Mouse (Mus musculus) gastrocnemius, postnatal 10 days (tissue): ENCODE results near the gene Met. TPM values are rescaled to one million over a fixed set of nuclear protein-coding genes. Genes with fewer than 3 reads are reported as not detected.
A peak's percentile ranks its signal among the peaks of the same experiment; 100 is the strongest.

ENCODE experiments used
- DNase-seq: peaks from one replicate; pipeline ENCODE4 v3.0.0; 2021; ENCODE audit warnings: mixed read lengths
- total RNA-seq, 2 experiments: library from RNA; stranded (reverse); gene quantifications; 2 replicates each; pipeline ENCODE4 v1.2.3; 2021

Gene Met
- total RNA-seq, 2 experiments from 2014 or later: 8.8 to 12.9 TPM

DNA sequence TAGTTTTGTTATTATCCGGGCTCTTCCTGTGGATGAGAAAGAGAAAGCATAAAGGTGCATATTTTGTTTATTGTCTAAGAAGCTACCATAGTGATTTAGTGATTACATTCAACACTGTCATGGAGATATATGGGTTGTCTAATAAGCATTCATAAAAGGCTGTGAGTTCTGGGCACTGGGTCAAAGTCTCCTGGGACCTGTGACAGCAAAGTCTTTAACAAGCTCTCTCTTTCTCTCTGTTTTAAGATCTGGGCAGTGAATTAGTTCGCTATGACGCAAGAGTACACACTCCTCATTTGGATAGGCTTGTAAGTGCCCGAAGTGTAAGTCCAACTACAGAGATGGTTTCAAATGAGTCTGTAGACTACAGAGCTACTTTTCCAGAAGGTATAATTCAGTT lies 85.2 kb downstream of the Met start:
- no peak for DNase-seq

DNA sequence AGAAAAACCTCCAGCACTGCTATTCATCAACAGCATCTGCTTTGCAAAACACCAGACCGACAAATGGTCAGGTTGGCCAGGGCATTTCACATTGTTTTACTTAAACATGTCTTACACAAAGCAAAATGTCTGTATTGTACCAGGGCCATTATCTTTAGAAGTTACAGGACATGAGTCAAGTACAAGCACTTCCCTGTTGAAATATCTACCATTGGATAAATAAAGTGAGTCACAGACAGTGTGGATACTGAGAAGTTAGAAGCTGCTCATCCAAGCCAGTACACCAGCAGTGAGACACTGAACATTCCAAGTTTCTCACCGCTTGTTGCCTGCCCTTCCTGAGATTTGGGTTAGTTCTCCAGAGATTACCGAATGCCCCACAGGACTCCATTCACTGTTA lies 86.0 kb downstream of the Met start:
- no peak for DNase-seq

DNA sequence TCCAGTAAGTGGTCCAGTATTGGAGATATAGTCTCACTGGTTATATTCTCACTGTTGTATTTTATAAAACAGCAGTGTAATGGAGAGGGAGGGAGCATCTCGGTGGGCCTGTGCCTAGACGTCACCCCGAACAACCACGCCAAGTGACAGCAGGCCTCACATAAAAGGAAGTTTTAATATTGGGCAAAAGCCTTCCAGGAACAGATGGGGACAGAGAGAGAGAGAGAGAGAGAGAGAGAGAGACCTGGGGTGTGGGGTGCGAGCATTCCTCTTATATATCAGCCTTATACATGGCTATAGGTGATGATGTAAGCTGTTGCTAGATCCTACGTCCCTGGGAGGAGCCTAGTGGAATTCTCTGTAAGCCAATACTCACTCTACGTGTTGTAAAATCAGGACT lies 90.7 kb downstream of the Met start:
- no peak for DNase-seq

DNA sequence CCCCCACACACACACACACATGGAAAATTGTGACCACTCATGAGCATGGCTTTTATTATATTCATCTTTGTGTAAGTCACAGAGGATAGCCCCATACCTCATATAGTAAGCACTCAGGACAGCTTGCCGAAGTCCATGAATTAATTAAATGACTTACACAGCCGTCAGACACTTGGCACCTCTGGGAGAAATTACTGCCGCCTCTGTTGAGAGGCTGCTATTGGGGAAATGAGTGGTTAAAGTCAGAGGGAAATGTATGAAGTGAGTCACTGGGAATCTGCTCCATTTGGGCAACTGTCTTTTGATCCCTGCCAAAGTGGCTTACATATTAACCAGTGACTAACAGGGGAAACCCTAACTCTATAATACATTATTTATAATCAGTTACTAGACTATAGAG lies 91.2 kb downstream of the Met start:
- no peak for DNase-seq

DNA sequence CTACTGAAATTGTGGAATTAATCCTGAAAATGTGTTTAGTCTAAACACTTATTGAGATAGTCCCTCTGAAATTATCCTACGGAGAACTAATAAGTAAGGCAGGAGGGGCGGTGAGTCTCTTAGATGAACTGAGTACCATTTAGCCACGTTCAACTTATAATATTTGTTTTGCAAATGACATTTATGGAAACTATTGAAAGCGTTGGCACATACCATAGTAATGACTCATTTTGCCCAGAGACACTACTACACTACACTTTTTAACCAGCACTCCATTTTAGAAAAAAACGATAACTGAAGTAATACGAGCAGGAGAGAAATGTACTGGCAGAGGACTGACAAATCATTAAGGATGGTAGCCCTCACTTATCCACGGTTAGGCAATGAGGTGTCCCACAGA lies 92.1 kb downstream of the Met start:
- no peak for DNase-seq

DNA sequence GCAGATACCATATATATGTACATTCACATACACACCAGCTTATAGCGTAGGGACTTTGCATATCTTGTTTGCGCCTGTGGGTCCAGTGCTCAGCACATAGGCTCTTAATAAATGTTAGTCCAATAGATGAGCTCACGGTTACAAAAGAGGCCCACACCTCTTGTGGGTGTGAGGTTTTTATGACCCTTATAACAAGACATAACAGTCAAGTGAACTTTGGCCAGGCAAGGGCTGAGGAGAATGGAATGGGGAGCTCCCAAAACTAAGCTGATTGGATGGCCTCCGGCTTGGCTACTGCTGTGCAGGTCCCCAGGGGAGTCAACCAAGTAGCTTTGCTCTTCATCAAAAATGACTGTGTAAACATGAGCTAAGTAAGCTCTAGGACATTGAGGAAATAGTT lies 96.1 kb downstream of the Met start:
- peak; percentile 29 for DNase-seq

DNA sequence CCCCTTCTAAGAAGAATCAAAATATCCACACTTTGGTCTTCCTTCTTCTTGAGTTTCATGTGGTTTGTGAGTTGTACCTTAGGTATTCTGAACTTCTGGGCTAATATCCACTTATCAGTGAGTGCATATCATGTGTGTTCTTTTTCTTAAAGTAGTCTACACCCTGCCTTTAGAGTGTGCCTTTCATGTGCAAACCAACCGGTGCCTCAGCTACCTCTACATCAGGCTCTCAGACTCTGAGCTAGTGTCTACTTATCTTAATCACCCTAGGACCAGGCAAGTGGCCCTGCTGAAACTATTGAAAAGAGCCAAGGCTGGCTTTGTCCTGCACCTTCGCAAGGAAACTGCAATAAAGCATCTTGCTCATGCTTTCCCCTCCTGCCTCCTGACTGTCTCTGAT lies 97.7 kb downstream of the Met start:
- DNase-seq: no peak

DNA sequence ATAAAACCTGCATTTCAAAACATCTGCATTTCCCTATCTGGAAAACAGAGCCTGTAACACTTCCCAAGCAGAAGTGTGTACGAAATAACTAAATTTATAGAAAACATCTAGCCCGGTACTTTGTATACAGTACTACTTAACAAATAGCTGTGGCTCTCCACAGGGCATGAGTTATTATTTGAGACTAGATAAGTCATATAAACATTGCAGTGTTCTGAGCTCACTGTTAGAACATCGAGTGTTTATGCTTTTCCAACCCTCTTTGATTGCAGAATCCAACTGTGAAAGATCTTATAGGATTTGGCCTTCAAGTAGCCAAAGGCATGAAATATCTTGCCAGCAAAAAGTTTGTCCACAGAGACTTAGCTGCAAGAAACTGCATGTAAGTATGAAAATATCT lies 98.3 kb downstream of the Met start:
- no peak for DNase-seq

DNA sequence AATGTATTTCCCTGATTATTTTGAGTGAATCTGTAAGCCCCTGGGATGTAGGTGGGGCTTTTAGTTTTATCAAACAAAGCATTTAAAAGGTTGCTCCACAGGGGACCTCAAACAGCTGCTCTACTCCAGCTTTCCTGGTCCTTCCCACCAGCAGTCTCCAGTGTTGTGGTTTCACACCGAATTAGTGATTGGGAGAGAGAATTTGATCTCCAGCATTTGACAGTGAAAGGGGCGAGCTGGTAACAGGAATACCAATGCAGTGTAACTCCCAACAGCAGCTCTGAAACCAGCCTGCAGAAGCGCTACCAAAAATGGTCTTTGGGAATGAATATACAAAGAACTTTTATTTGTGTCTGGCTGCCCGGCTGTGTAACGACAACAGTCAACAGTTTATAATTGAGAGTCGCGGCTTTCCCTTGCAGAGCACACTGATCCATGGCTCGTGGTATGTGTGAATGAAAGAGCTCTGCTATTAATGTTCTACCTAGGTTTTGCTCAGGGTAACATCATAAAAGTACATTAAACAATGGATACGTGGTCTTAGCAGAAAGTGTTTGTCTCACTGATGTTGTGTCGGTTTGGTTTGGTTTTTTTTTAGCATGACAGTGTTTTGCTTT lies 99.0 kb downstream of the Met start:
- DNase-seq: no peak

DNA sequence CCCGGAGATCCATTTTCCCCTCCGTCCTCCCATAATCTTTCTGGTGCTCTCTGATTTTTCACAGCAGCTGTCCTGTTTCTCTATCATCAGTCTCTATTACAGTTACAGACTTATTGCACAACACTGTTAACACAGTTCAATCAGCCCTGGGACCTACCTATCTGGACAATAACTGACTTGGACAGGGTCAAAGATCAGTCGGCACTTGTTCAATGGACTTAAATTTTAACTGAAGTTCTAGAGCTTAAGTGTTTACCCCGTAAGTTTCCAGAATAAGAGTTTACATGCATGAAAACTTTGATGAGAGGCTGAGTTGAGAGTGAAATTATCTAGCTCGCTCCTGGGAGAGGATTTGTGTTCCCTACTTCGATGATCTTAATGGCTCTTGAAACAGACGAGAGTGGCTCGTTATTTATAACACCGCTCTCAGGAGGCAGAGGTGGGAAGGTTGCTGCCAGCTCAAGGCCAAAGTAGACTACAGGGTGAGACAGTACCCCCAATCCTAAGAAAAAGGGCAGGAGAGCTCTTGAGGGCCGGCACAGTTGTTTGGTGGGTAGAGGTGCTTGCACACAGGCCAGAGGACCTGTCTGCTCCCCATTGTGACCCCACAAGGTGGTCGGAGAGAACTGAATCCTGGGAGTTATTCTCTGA lies 105.2 kb downstream of the Met start:
- DNase-seq: no peak

DNA sequence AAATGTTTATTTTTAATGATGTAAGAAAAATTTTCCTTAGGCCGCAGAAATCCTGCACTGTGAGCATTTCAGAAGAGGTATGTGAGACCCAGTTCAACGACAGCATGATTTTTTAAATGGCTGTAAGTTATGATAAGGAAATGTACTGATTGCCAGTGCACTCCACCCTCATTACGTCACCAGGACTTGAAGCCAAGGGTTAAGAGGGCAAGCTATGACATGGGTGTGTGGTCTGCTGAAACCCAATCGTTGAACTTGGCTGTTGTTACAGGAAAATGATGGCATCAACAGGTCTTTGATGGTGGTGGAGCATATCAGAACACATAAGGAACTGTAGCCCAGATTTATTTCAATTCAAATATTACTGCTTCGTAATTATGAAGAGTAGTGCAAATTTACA lies 109.6 kb downstream of the Met start:
- DNase-seq: no peak

DNA sequence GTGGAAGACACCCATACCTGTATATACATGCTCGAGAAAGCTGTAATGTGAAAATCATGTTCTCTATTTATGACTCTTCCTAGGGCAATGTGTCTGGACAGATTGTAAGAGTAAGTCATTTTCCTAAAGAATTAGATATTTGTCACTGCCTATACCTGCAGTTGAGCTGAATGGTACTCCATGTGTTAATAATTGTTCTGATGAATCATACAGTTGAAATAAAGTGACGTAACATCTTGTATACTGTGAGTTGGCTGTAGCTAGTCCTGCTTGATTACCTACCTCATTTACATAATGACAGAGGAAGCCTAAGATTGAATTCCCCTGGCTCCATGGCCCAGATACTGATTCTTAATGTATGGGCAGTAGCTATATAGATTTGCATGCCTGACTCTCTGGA lies 110.1 kb downstream of the Met start:
- DNase-seq: no peak

DNA sequence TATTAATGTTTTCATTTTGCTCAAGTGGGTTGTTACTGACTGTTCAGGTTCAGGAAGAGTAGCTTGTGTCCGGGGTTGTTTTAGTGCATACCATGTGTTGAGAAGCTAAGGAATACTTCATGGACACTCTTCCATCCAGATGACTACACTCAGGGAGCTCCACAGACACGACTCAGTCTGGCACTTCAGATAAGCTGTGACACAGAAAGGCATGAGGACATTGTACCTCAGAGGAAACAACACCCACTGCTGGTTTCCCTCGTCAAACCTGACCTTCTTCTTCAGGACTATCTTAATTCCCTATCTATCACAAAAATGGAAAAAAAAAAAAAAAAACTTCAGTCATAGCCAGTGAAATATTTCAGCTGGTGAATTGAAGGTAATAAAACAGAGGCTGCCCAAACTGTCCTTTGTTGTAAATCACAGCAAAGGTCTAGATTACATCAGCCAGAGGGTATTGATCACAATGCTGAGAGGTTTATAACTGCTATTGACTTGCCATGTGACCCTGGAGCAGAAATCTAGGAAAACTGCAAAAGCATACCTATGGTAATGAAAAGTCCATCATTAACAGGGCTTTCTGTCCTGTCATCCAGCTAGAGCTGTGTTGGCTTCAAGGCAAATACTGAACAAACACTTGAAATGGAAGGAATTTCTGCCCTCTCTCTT lies 114.6 kb downstream of the Met start:
- no peak for DNase-seq

DNA sequence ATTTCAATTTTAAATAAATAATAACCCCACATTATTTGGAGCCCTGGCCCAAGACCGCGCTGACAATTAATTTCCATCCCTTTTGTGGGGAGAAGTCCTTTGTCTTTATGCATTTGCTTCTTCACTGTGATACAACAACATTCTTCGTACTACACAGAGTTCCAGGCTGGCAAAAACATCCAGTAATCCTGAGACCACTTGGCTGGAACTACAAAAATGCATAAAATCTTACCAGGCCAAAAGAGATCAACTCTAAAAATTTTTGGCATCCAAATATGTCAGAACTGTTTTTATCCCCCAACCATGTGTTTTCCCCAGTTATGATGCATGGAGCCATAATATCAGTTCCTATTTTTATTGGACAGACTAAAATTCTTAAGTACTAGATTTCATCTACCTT lies 116.7 kb downstream of the Met start:
- DNase-seq: no peak

DNA sequence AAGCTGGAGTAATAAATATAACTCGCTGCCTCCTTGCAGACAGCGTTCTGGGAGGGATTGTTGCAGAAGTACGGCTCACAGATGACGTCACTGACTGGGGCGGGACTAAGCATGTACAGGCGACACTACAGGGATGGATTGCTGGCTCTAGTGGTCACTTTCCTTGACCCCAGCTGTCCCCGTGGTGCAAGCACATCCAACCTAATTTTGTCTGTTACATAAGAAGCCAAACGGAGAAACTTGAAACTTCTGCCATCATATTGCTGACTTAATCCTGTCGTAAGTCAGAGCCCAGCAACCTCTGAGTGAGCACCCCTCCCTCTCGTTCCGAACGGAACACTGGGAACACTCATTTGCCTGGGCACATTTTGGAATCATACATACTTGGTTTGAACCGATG lies 120.4 kb downstream of the Met start:
- DNase-seq: peak; percentile 75

DNA sequence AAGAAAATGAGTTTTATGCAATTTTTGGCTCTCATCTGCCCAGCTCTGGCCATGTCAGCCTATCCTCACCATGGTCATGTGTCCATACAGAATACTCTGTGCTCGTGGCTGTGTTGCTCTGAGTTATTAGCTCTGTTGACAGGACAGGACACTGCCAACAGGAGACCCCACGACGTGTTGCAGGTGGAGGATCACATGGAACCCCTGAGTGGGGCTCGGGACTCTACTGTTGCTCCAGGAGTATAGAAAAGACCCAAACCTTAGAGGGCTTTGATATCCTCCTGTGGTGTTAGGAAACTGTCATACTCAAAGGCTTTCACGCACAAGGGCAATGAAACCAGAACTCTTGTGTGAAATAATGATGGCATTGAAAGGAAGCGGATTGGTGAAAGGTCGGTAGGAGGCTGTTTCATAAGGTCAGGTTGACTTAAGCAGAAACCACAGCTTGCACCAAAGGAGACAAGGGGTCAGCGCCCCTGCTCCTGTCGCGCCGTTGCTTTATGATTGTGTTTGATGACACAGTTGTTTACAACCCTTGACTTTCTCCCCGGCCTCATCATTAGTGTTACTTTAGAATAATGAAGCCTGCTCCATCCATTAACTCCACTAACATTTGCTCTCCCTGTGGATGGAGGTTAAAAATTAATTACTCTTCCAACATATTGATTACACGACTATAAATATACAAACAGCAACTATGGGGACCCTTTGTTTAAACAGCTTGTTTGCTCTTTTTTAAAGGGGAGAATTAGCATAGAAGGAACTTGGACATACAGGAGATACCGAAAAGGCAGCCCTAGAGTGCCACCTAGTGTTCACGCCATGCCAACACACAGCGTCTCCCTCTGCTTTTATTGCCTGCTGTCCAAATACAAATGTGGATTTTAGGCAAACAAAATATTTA lies 125.7 kb downstream of the Met start:
- peak; percentile 81 for DNase-seq

DNA sequence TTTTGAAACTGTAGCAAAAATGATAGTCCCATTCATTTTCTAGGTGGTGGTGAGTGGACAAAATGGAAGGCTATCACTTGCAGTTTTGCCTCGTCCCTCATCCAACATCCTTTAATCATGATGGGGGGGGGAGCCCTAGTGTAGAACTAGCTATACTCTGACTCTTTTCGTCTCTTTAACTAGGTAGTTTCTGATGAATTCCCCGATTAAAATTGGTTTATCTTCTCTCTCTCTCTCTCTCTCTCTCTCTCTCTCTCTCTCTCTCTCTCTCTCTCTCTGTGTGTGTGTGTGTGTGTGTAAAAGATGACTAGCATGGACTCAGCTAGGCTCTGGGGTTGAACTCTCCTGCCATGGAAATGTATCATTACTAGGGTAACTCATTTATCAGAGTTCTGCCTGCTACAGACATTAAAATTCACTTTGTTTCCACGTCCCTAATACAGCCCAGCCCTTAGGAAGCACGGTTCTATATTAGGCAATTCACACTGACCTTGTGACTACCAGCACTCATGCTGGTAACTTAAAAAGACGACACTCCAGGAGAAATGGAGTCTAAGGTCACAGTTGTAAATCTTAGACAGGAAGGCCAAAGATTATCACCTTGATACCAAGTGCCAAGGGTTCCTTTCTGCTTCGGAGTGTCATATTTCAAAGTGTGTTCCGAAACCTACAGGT lies 126.5 kb downstream of the Met start:
- DNase-seq: no peak

DNA sequence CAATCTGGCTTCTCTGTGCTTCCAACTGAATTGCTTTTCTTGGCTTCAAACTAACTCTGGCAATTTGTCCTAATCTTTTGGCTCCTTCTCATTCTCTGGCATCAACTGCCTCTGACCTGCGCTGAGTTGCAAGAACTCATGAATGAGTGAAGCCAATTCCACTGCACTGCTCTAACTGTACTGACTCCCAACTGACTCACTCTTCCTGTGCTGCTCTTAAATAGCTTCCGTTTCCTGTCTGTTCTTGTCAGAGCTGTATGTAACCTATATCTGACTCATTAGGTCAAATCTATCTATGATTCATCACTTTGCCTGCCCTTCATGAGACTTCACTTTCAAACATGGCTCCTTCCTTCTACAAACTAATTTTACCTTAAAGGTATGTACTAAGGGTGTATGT lies 130.4 kb downstream of the Met start:
- DNase-seq: no peak

DNA sequence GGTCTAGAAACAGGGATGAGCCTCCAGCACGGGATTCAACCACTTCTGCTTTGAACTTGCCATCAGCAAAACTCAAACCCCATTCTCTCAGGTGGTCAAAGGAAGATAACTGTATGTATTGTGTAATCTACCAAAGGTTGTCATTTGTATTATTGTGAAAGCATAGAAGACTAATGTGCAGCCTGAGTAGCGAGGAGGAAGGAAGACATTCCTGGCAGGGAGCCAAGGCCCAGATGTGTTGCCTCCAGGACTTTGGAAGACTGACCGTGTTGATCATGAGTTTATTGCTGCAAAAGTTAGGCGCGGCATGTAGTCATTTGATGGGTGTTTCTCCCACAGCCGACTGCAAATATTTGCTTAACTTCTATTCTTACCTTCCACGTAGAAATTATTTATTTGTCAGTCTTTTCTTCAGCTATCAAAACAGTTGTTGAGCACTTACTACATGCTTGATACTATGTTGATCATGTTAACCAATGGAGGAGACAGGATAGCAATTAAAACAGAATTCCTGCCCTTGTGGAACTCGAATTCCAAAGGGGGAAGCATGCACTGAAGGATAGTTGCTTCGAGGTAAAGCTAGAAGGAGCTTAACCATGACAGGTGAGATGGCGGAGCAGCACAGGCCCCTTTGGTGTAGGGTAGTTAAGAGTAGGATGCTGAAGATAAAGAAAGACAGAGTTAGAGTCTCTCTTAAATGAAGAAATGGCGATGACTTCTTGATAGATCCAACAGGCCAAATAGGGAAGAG lies 132.3 kb downstream of the Met start:
- peak; percentile 31 for DNase-seq

DNA sequence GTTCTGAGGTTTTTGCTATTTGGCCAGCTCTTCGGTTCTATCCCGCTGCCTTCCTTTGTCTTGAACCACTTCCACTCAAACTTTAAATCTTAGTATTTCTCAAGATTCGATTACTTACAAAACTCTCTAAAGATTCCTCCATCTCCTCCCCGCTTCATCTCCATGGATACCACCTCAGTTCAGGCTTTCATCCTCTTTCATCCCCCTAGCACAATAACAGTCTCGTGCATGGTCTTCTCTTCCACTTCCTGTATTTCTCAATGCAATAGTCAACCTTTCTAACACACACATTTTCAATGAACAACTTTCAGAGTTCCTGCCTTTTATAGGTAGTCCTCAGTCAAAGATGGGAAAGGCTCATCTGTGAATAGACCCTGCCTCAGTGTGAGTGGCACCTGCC lies 135.8 kb downstream of the Met start:
- no peak for DNase-seq

DNA sequence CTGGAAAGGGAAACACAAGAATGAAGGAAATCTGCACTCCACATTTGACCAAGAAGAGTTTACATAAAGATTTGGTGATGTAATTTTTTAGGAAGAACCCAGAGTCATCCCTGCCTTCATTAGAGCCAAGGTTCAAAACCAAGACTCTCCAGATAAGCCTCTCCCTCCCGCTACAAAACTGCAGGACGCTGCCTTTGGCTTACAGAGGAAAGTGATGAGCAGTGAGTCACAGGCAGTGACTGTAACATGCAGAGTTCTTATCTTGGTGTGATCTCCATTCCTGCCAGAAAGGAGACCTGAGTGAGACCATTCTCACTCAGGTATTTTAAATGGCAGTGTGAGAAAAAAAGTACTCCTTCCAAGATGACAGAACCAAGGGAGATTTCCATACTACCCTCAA lies 137.9 kb downstream of the Met start:
- DNase-seq: no peak

DNA sequence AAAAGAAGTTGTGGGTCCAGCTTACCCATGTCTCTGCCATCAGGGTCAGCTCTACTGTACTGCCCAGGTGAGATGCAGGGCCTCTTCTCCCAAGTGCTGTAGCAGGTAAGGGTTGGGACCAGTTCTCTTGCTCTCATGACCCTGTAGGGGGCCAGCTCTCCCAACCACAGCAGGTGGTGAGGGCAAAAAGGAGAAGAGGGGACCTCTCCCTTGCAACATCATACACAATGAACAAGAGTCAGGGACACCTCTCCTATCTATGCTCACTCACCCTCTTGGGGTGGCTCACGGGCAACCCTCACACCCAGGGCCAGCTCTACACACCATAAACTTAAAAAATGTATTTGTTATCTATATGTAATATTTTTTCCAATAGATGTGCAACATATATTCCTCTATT lies 143.3 kb downstream of the Met start:
- no peak for DNase-seq
